Mouse (Mus musculus): Measurements from ENCODE around the gene Pdia5. TPM values are rescaled to one million over a fixed set of nuclear protein-coding genes. Genes with fewer than 3 reads are reported as not detected.

Pdia5 gene
- polyA plus RNA-seq, 1 experiment = not detected

DNA sequence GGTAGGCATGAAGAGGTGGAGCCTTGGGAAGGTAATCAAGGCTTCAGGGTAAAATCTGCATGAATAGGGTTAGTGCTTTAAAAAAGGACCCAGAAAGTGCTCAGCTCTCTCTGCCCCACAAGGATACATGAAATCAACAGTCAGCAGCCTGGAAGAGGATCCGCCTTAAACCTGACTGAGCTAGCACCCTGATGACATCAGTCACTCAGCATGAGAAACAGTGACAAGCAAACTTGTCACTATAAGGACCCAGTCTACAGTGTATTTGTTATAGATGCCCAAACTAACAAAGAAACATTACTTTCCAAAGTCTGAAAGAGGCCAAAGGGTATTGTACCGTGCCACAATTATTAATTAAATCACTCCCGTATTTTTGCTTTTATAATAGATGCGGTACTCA lies 2.9 kb downstream of the Pdia5 start:
- Histone ChIP-seq H3K4me3 (ENCODE audit: insufficient read depth, low read depth, low read length) (no peak overlapping the region), H3K27ac (ENCODE audit: insufficient read depth, low read depth, low read length) (no peak overlapping the region), H3K4me1 (ENCODE audit: control insufficient read depth, insufficient read depth, low read length) (peaks cover 22% of the 10 kb centered on the region)
- no peak for TF ChIP-seq POLR2A (IDR thresholded peaks at IDR 0.05; ENCODE audit: insufficient read depth, low read depth, low read length)
- TF ChIP-seq CTCF (IDR thresholded peaks at IDR 0.05; ENCODE audit: insufficient read depth, low read depth, low read length) = no peak
- WGBS = 94% methylated on average over 4 of the region's 4 CpGs

DNA sequence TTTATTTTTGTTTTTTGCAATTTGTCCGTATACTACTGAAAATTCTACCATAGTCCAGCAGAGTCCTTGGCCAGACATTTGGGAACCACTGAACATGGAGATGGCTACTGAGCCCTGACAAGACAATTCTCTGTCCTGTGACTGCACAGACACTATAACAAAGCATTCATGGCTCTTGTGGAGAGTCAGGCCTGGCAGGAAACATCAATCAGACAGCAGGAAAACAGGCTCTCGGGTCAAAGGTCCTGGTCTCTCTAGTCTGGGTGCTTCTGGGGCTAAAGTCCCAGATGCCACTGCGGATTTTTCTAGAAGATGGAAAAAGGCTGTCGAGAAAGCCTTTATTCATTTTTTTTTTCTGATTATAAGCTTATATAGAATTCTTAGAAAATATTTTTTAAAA lies 3.6 kb downstream of the Pdia5 start:
- 87% methylated on average over 4 of the region's 4 CpGs for WGBS
- Histone ChIP-seq H3K4me1 (ENCODE audit: control insufficient read depth, insufficient read depth, low read length) (peaks cover 22% of the 10 kb centered on the region), H3K4me3 (ENCODE audit: insufficient read depth, low read depth, low read length) (no peak overlapping the region), H3K27ac (ENCODE audit: insufficient read depth, low read depth, low read length) (no peak overlapping the region)
- TF ChIP-seq POLR2A (IDR thresholded peaks at IDR 0.05; ENCODE audit: insufficient read depth, low read depth, low read length) (no peak), CTCF (IDR thresholded peaks at IDR 0.05; ENCODE audit: insufficient read depth, low read depth, low read length) (no peak)

DNA sequence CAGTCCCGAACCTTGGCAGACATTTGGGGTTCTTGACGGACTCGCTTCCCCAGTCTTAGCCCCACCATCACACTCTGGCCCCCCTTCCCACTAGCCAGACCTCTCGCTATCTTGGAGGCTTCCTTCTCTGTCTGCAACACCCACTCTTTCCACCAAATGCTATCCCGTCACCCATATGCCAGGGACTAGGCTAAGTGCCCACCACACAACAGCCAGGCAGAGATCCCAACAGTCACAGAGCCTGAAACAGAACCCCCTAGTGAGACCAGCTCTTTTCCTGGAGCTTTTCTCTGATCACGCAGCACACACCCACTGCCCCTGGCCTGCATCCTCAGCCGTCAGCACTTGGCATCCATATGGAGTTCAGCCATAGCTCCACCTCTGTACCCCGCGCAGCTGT lies 5.0 kb downstream of the Pdia5 start:
- no peak overlapping the region for H3K27ac ChIP-seq (ENCODE audit: insufficient read depth, low read depth, low read length)
- no peak overlapping the region for H3K4me3 ChIP-seq (ENCODE audit: insufficient read depth, low read depth, low read length)
- WGBS = 46% methylated on average over 9 of the region's 9 CpGs

DNA sequence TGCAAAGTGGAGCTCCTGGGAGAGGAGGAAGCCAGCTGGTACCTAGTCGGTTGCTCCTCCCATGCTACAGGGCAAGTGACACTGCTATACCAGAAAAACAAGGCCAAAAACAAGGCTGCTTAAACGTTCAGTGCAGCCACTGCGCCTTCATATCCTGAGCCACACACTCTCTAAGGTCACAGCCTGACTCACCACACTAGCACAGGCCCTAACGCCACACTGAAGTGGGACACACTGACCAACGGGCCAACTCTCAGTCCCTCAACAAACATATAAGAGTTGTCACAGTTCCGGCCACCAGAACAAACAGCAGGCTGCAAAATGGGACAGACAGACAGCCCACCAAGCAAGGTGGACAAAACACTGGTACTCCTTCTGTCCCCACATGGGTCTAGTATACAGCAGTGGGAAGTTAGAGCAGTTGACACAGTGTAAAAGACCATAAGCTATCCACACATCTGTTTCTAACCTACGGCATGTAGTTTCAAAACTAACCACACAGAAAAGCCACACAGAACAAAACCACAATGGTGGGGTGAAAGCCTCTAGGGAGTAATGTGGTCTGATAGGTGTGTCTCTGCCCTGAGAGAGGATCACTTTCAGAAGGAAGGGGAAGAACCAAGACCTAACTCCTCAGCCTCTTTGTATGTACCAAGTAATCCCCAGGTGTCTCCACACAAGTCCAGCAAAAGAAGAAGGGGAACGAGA lies 6.0 kb downstream of the Pdia5 start:
- Histone ChIP-seq H3K27ac (ENCODE audit: insufficient read depth, low read depth, low read length) (no peak overlapping the region), H3K4me1 (ENCODE audit: control insufficient read depth, insufficient read depth, low read length) (peaks cover 18% of the 10 kb centered on the region), H3K4me3 (ENCODE audit: insufficient read depth, low read depth, low read length) (no peak overlapping the region)
- 87% methylated on average over 8 of the region's 8 CpGs for whole genome bisulfite sequencing
- no peak for TF ChIP-seq POLR2A (IDR thresholded peaks at IDR 0.05; ENCODE audit: insufficient read depth, low read depth, low read length)
- TF ChIP-seq CTCF (IDR thresholded peaks at IDR 0.05; ENCODE audit: insufficient read depth, low read depth, low read length) = no peak

More for the DNA sequence above, 5.0 kb downstream of the Pdia5 start:
- no peak for TF ChIP-seq POLR2A (IDR thresholded peaks at IDR 0.05; ENCODE audit: insufficient read depth, low read depth, low read length)
- TF ChIP-seq CTCF (IDR thresholded peaks at IDR 0.05; ENCODE audit: insufficient read depth, low read depth, low read length) = no peak
- H3K4me1 ChIP-seq (ENCODE audit: control insufficient read depth, insufficient read depth, low read length) = peaks cover 19% of the 10 kb centered on the region

DNA sequence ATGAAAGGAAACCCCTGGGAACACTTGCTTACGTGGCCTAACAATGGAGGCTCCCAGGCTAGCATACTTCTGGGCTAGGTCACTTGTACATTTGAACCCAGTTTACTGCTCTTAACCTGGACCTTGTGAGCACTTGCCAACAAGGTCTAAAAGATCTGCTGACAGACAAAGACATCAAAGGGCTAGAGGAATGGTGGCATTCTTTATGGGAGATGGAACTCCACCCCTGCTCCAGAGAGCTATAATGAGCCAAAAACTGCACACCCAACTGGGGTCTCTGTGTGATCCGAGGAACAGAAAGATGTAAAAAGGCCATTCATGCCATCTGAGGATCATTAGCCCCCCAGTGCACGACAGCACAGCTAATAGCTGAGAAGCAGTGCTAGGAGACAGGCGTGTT lies 6.6 kb downstream of the Pdia5 start:
- TF ChIP-seq POLR2A (IDR thresholded peaks at IDR 0.05; ENCODE audit: insufficient read depth, low read depth, low read length) (no peak), CTCF (IDR thresholded peaks at IDR 0.05; ENCODE audit: insufficient read depth, low read depth, low read length) (no peak)
- Histone ChIP-seq H3K4me3 (ENCODE audit: insufficient read depth, low read depth, low read length) (no peak overlapping the region), H3K4me1 (ENCODE audit: control insufficient read depth, insufficient read depth, low read length) (peaks cover 18% of the 10 kb centered on the region), H3K27ac (ENCODE audit: insufficient read depth, low read depth, low read length) (no peak overlapping the region)
- 76% methylated on average over 4 of the region's 4 CpGs for WGBS

DNA sequence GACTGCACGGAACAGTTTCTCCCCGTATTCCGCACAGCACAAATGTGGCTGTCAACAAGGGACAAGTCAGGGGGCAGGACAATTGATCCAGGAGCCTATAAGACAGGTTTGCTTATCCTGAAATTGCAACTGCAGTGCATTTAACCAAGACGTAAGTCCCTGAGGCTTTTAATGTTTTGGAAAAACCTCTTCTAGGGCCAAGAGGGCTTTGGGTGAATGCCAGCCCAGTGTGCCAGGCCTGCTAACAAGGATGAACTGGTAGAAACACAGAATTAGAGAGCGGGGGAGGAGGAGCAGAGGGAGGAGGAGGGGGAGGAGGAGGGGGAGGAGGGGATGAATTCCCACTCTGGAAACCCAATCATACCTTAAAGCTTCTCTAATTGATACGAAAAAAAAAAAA lies 11.4 kb downstream of the Pdia5 start:
- H3K4me1 ChIP-seq (ENCODE audit: control insufficient read depth, insufficient read depth, low read length) = peaks cover 7% of the 10 kb centered on the region
- H3K27ac ChIP-seq (ENCODE audit: insufficient read depth, low read depth, low read length) = no peak overlapping the region
- no peak overlapping the region for H3K4me3 ChIP-seq (ENCODE audit: insufficient read depth, low read depth, low read length)
- no peak for TF ChIP-seq CTCF (IDR thresholded peaks at IDR 0.05; ENCODE audit: insufficient read depth, low read depth, low read length)
- TF ChIP-seq POLR2A (IDR thresholded peaks at IDR 0.05; ENCODE audit: insufficient read depth, low read depth, low read length) = no peak
- 34% methylated on average over 6 of the region's 6 CpGs for WGBS

DNA sequence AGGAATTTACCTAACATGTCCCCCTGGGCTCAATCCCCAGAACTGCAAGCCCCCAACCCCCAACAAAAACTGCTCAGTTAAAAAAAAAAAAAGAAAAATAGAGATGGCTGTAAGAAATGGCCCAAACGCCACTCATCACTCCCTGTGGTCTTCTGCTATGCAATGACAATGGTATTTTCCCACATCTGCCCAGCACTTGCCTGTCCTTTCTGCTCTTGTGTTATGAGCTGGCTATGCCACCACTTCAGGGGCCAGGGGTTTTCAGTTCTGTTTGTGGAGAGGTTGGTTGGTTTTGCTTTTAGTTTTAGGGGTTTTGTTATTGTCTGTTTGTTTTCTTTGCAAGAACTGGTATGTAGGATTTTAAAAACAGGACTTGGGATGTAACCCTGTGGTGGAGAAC lies 13.4 kb downstream of the Pdia5 start:
- no peak overlapping the region for H3K27ac ChIP-seq (ENCODE audit: insufficient read depth, low read depth, low read length)
- TF ChIP-seq POLR2A (IDR thresholded peaks at IDR 0.05; ENCODE audit: insufficient read depth, low read depth, low read length) = no peak
- TF ChIP-seq CTCF (IDR thresholded peaks at IDR 0.05; ENCODE audit: insufficient read depth, low read depth, low read length) = no peak
- WGBS = 97% methylated on average over 1 of the region's 1 CpGs
- H3K4me1 ChIP-seq (ENCODE audit: control insufficient read depth, insufficient read depth, low read length) = peaks cover 11% of the 10 kb centered on the region
- no peak overlapping the region for H3K4me3 ChIP-seq (ENCODE audit: insufficient read depth, low read depth, low read length)

DNA sequence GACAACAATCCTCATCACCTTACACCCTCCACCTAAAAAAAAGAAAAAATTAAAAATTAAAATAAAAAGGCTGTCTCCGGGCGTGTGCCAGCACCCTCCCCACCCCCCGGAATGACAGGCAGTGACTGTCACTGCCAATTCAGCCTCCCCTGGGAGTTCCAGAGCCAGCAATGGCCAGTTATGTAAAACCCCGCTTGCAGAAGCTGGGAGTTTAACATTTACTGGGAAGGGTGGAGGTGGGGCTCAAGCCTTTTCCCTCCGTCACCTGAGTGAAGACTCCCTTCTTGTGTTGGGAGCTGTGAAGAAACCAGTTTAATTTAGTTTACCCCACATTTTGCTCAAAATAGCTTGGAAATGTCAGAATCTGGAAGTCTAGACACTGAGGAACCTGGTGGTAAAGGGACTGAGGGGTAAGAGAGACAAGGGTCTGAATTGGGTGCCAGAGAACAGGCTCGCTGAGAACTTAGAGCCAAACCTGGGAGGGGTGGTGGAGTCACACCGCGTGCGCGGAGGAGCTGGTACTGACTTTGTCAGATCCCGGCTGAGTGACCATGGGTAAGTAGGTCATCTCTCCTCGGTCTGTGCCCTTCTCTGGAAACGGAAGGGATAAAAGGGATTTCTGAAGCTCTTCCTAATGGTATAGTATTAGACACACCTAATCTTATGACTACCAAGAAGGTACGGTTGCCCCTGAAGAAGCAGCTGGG lies 18.0 kb downstream of the Pdia5 start:
- 85% methylated on average over 14 of the region's 14 CpGs for WGBS
- TF ChIP-seq POLR2A (IDR thresholded peaks at IDR 0.05; ENCODE audit: insufficient read depth, low read depth, low read length) = no peak
- no peak for TF ChIP-seq CTCF (IDR thresholded peaks at IDR 0.05; ENCODE audit: insufficient read depth, low read depth, low read length)
- no peak overlapping the region for H3K4me3 ChIP-seq (ENCODE audit: insufficient read depth, low read depth, low read length)
- peaks cover 16% of the 10 kb centered on the region for H3K4me1 ChIP-seq (ENCODE audit: control insufficient read depth, insufficient read depth, low read length)
- no peak overlapping the region for H3K27ac ChIP-seq (ENCODE audit: insufficient read depth, low read depth, low read length)

DNA sequence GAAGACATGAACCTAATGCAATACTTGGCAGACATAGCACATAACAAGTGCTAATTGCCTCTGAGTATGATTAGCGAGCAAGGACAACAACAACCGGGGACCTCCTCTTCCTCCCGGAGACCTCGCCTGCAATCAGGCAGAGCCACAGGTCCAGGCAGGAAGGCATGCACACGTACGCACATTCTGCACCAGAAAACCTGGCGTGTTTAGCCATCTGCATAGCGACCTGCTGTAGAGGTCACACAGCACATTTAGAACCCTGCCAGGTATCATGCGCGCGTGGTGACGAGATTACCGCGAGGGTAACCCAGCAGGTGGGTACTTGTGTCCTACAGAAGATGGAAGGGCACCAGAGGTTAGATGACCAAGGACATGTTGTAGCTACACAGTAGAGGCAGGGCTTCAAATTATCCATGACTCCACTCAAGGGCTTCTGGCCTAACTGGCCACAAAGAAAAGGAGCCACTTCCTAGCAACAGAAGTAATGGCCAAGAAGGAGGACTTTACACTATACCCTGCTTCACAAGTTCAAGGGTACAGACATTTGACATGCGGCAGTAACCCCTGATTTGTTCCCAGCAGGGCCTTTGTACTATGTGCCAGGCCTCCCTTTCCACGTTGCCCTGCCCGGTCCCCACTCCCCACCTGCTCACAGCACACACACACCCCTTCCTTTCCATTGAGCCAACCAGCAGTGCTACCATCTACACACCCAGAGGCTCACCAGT lies 18.7 kb downstream of the Pdia5 start:
- 90% methylated on average over 17 of the region's 17 CpGs for WGBS

More for the DNA sequence above, 18.7 kb downstream of the Pdia5 start:
- peaks cover 16% of the 10 kb centered on the region for H3K4me1 ChIP-seq (ENCODE audit: control insufficient read depth, insufficient read depth, low read length)
- no peak overlapping the region for H3K4me3 ChIP-seq (ENCODE audit: insufficient read depth, low read depth, low read length)
- H3K27ac ChIP-seq (ENCODE audit: insufficient read depth, low read depth, low read length) = no peak overlapping the region
- TF ChIP-seq CTCF (IDR thresholded peaks at IDR 0.05; ENCODE audit: insufficient read depth, low read depth, low read length) = no peak
- TF ChIP-seq POLR2A (IDR thresholded peaks at IDR 0.05; ENCODE audit: insufficient read depth, low read depth, low read length) = no peak

Data from olfactory bulb, adult 2 months (tissue).